Mouse (Mus musculus) lung, embryonic 14.5 days (tissue): ENCODE measurements around the gene Hepacam. TPM values are rescaled to one million over a fixed set of nuclear protein-coding genes. Genes with fewer than 3 reads are reported as not detected.

Experiments
- ATAC-seq: fragments of 200-750 bp; cut with Nextera tagmentation; 2 replicates; pipeline ENCODE4 v1.8.0; 2017; ENCODE audit warnings: mild to moderate bottlenecking, moderate TSS enrichment, moderate library complexity; ENCODE audit not compliant: insufficient read depth
- DNase-seq: peaks from one replicate; pipeline ENCODE4 v3.0.0-alpha.2; 2015
- H3K27ac ChIP-seq: fragments of 300-500 bp; sonication (generic); 2 replicates; pipeline ENCODE4 v1.5.1; 2014; ENCODE audit warnings: low read depth, mild to moderate bottlenecking, moderate library complexity
- H3K27me3 ChIP-seq: fragments of 300-500 bp; sonication (generic); 2 replicates; pipeline ENCODE4 v1.6.1; 2014; ENCODE audit warnings: low read length, control low read depth; ENCODE audit not compliant: insufficient read depth
- H3K36me3 ChIP-seq: fragments of 300-500 bp; sonication (generic); 2 replicates; pipeline ENCODE4 v1.6.1; 2014; ENCODE audit warnings: control low read depth; ENCODE audit not compliant: insufficient read depth
- H3K4me1 ChIP-seq: fragments of 300-500 bp; sonication (generic); 2 replicates; pipeline ENCODE4 v1.6.1; 2014; ENCODE audit warnings: antibody characterized with exemption, control low read depth; ENCODE audit not compliant: insufficient read depth
- H3K4me2 ChIP-seq: fragments of 300-500 bp; sonication (generic); 2 replicates; pipeline ENCODE4 v1.6.1; 2014; ENCODE audit warnings: mild to moderate bottlenecking
- H3K4me3 ChIP-seq: fragments of 300-500 bp; sonication (generic); 2 replicates; pipeline ENCODE4 v1.5.1; 2014; ENCODE audit warnings: low read depth, low read length
- H3K9ac ChIP-seq: fragments of 300-500 bp; sonication (generic); 2 replicates; pipeline ENCODE4 v1.6.1; 2014
- H3K9me3 ChIP-seq: fragments of 300-500 bp; sonication (generic); 2 replicates; pipeline ENCODE4 v1.6.1; 2016; ENCODE audit warnings: low read depth, low read length, control low read depth
- CTCF ChIP-seq: IDR thresholded peaks from 2 replicates; pipeline ENCODE4 v1.5.1; 2016; ENCODE audit warnings: antibody characterized with exemption, low read depth
- WGBS: fragments of 180-500 bp; shearing (Covaris S2); extraction: QIAGEN DNeasy Blood & Tissue Kit; methylation state at CpG from one replicate; pipeline ENCODE4 v1.1.7; 2014; 5-methylcytosine and 5-hydroxymethylcytosine counted together
- polyA plus RNA-seq: library from polyadenylated mRNA; unstranded; fragments of >200 nt; fragmentation: Nextera tagmentation; extraction: Ambion mirVana; gene quantifications from 2 replicates; pipeline ENCODE4 v1.2.1, GENCODE M21; 2014

Hepacam gene
- polyA plus RNA-seq, 1 experiment from 2014 or later, result not detected

GRCm38 (mm10) chr9:37403011-37403410, 35.9 kb downstream of the Hepacam start:
- Histone ChIP-seq H3K4me3 (peak overlapping the region; percentile 24), H3K4me2 (peak overlapping the region; percentile 45), H3K36me3 (no peaks in the 10 kb centered on the region), H3K27ac (no peak overlapping the region), H3K9me3 (no peaks in the 10 kb centered on the region), H3K27me3 (peaks cover 1% of the 10 kb centered on the region; the same call in 1 of the 2 replicates), H3K4me1 (no peaks in the 10 kb centered on the region), H3K9ac (no peak overlapping the region)
- TF ChIP-seq CTCF, result no peak
- DNase-seq (no peak), ATAC-seq (no peak)
- 79% methylated on average over 7 of the region's 7 CpGs for WGBS

DNA sequence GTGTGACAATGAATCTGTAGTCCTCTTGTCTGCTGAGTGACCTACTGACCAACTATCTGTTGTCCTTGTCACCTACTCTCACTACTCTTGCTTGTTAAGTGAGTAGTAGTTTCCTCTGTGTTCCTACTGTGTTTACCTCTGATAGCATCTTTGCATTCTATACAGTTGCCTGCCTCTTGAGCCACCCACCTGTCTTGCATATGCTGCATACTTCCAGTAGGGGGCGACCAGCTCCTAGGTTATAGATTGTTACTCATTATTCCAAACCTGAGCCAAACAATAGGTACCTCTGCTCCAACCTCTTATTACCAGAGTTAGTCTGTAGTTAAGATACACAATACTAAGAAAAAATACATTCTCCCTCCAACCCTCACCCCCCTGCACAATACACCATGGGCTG, 39.2 kb downstream of the Hepacam start:
- peaks cover 3% of the 10 kb centered on the region; the same call in 1 of the 2 replicates for H3K27me3 ChIP-seq
- TF ChIP-seq CTCF, result peak; percentile 79
- no peaks in the 10 kb centered on the region for H3K9me3 ChIP-seq
- H3K4me3 ChIP-seq, result no peak overlapping the region
- 0% methylated on average over 1 of the region's 1 CpGs for WGBS
- no peaks in the 10 kb centered on the region for H3K36me3 ChIP-seq
- DNase-seq, result peak; percentile 65
- no peak overlapping the region for H3K4me2 ChIP-seq
- no peaks in the 10 kb centered on the region for H3K4me1 ChIP-seq
- ATAC-seq, result peak; percentile 30; the same call in 1 of the 2 replicates
- H3K27ac ChIP-seq, result no peak overlapping the region
- H3K9ac ChIP-seq, result no peak overlapping the region

GRCm38 (mm10) chr9:37407850-37408502, 40.8 kb downstream of the Hepacam start:
- H3K27ac ChIP-seq, result no peak overlapping the region
- ATAC-seq (peak; percentile 62; the same call in 1 of the 2 replicates), DNase-seq (peak; percentile 61)
- 18% methylated on average over 19 of the region's 19 CpGs for WGBS
- H3K36me3 ChIP-seq, result no peaks in the 10 kb centered on the region
- H3K4me3 ChIP-seq, result no peak overlapping the region
- H3K9ac ChIP-seq, result no peak overlapping the region
- no peaks in the 10 kb centered on the region for H3K4me1 ChIP-seq
- H3K9me3 ChIP-seq, result no peaks in the 10 kb centered on the region
- H3K27me3 ChIP-seq, result peaks cover 3% of the 10 kb centered on the region; the same call in 1 of the 2 replicates
- 0 out of 2 replicates have a peak overlapping the region, but pooled peaks have one; percentile 13 for H3K4me2 ChIP-seq
- peak; percentile 60 for TF ChIP-seq CTCF

- no peak overlapping the region for H3K27ac ChIP-seq
Observed at GRCm38 (mm10) chr9:37409698-37410445, 42.7 kb downstream of the Hepacam start.

DNA sequence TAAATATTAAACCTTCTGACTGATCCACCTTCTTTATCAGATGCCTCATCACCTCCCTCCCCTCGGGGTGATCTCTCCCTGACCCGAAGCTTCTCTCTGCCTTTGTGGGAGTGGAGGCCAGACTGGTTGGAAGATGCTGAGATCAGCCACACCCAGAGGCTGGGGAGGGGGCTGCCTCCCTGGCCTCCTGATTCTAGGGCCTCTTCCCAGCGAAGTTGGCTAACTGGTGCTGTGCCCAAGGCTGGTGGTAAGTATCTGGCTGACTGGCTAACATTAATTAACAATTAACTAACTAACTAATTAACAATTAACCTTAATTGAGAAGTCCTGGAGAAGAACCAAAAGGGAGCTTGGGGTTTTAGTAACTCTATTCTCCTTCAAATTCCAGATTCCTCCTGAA, 45.8 kb downstream of the Hepacam start:
- H3K4me1 ChIP-seq, result no peaks in the 10 kb centered on the region
- 57% methylated on average over 3 of the region's 3 CpGs for WGBS
- no peak overlapping the region for H3K27ac ChIP-seq
- DNase-seq (no peak), ATAC-seq (no peak)
- TF ChIP-seq CTCF, result no peak
- no peaks in the 10 kb centered on the region for H3K9me3 ChIP-seq
- H3K27me3 ChIP-seq, result peaks cover 2% of the 10 kb centered on the region; the same call in 1 of the 2 replicates
- no peak overlapping the region for H3K9ac ChIP-seq
- no peak overlapping the region for H3K4me2 ChIP-seq
- no peak overlapping the region for H3K4me3 ChIP-seq
- no peaks in the 10 kb centered on the region for H3K36me3 ChIP-seq

More at GRCm38 (mm10) chr9:37409698-37410445, 42.7 kb downstream of the Hepacam start:
- 67% methylated on average over 8 of the region's 8 CpGs for WGBS
- Histone ChIP-seq H3K4me3 (no peak overlapping the region), H3K36me3 (no peaks in the 10 kb centered on the region), H3K9ac (no peak overlapping the region), H3K9me3 (no peaks in the 10 kb centered on the region), H3K4me1 (no peaks in the 10 kb centered on the region), H3K27me3 (peaks cover 3% of the 10 kb centered on the region; the same call in 1 of the 2 replicates), H3K4me2 (no peak overlapping the region)
- ATAC-seq (no peak), DNase-seq (no peak)
- TF ChIP-seq CTCF, result no peak

- TF ChIP-seq CTCF, result no peak
- Histone ChIP-seq H3K4me2 (no peak overlapping the region), H3K36me3 (no peaks in the 10 kb centered on the region), H3K9me3 (no peaks in the 10 kb centered on the region), H3K27ac (no peak overlapping the region), H3K9ac (no peak overlapping the region), H3K4me1 (no peaks in the 10 kb centered on the region), H3K4me3 (no peak overlapping the region), H3K27me3 (no peaks in the 10 kb centered on the region)
- no peak for DNase-seq
- WGBS, result 70% methylated on average over 3 of the region's 3 CpGs
- ATAC-seq, result no peak
Observed at GRCm38 (mm10) chr9:37414666-37415065, 47.5 kb downstream of the Hepacam start.

DNA sequence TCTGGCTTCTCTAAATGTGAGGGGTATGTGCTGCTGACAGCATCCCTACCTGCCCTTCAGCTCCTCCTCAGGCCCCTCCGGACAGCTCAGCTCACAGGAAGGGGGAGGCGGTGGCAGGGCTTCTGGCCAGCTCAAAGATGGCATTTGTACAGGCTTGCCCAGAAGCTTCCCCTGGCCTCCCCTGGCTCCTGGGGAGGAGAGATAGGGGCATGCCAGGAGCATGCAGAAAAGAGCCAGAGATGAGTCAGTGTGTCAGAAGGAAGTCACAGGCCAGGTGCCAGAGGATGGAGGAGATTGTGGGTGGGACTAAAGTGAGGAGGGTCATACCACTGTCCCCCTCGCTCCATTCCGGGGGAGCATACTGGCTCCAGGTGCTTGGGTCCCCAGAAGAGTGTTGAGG, 51.6 kb downstream of the Hepacam start:
- Histone ChIP-seq H3K4me2 (no peak overlapping the region), H3K9me3 (no peaks in the 10 kb centered on the region), H3K27ac (no peak overlapping the region), H3K4me1 (no peaks in the 10 kb centered on the region), H3K9ac (no peak overlapping the region), H3K4me3 (no peak overlapping the region), H3K27me3 (no peaks in the 10 kb centered on the region), H3K36me3 (no peaks in the 10 kb centered on the region)
- WGBS, result 73% methylated on average over 4 of the region's 4 CpGs
- no peak for DNase-seq
- ATAC-seq, result no peak
- TF ChIP-seq CTCF, result no peak
